Mouse (Mus musculus): ENCODE data around the gene Amdhd2.

Amdhd2 gene

DNA sequence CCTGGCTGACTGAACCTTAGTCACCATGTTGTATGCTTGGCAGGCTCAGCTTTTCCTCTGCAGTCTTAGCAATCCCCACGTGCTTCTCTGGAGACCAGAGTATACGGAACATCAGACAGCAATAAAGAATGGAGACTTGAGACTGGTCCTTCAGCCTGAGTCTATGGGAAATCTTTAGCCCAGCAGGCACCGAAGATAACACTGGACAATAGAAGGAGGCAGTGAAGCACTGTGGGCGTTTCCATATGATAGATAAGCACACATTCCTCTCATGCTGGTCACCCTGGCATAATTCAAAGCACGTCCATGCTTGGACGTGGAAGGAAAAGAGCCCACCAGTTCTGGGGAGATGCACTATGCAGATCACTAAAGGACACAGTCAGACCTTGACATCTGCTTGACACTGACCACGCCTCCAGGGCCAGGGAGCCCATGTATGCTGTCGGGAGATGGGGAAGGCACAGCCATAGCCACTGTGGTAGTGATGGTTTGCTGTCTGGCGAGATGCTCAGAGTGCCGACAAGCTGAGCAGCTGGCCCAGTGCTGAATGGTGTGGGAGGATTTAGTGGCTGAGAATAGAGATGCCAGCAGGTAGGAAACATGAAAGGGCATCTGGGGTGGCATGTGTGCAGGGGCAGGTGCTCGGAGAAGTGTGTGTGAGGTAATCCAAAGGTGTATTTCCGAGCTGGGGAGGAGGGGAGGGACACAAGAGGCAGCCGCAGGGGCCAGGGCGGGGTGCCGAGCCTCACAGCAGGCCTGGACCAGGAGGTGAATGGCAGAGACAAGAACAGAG, 33.7 kb upstream of the Amdhd2 start:
- no peak for DNase-seq (ENCODE audit: low read depth)

DNA sequence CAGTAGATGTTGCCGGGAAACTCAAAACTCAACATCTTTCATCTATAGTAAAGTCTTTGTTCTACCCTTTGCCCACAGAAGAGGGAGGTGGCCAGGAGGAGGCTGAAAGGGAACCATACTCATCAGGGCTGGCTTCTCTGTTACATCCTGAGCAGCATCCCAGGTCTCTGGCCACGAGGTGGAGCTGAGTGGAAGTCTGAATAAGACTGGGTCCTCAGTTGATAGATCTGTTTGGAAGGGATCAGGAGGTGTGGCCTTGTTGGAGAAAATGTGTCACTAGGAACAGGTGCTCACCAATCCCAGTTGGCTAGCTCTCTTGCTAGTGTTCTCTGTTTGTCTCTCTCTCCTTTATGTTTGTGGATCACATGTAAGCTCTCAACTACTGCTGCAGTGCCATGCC, 31.8 kb upstream of the Amdhd2 start:
- DNase-seq (ENCODE audit: low read depth): no peak

DNA sequence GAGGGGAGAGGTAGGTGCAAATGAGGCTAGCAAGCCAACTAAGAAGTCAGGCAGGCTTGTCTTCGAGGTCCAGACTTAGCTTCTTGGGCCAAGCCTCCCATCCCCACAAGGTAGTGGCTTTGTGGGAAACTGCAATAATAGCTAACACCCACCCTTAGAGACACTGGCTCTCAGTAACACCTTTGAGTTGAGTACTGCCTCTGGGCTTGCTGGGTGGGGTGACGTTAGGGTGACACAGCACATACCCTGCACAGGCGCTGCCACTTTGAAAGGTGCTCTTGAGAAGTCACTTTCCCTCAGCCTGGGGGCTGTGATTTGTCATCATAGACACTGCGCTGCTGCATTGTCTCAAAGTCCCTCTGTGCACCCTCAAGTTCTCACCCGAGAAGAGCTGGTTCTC, 30.2 kb upstream of the Amdhd2 start:
- no peak for DNase-seq (ENCODE audit: low read depth)

DNA sequence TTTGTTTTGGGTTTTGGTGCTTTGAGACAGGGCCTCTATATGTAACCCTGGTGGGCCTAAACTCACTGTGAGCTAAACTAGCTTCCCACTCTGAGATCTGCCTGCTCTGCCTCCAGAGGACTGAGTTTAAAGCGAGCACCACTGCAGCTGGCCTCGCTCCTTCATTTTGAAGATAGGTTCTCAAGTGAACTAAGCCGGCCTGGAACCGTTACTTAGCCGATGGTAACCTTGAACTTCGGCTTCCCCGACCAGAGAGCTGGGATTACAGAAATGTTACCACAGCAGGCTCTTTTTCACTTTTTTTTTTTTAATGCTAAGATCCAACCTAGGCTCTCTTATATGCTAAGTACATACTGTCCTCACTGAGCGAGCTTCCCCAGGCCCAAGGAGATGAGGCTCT, 29.7 kb upstream of the Amdhd2 start:
- DNase-seq (ENCODE audit: low read depth): no peak

DNA sequence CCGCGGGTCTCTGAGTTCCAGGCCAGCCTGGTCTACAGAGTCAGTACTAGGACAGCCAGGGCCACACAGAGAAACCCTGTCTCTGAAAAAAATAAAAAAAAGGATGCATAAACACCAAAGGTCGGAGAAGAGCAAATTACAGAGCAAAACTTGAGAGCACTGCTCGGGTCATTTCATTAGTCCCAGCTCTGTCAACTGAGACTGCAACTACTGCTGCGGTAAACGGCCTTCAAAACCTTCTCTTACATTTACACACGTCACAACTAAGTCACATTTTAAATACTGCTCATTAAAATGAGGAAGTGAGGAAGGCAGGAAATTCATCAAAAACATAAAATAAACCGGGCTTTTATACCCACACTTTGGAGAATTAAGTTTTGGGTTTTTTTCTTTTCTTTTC, 29.3 kb upstream of the Amdhd2 start:
- DNase-seq (ENCODE audit: low read depth): no peak

DNA sequence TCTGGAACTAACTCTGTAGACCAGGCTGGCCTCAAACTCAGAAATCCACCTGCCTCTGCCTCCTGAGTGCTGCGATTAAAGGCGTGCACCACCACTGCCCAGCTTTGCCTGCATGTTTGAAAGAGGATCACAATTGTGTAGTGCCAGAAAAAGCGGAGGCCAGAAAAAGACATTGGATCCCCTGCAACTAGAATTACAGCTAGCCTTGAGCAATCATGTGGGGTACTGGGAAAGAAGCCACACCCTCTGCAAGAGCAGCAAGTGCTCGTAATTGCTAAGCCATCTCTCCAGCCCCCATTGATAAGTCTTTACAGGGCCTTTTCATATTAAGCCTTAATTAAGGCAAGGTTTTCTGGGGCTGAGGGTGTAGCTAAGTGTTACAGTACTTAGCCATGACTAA, 27.9 kb upstream of the Amdhd2 start:
- DNase-seq (ENCODE audit: low read depth): no peak

DNA sequence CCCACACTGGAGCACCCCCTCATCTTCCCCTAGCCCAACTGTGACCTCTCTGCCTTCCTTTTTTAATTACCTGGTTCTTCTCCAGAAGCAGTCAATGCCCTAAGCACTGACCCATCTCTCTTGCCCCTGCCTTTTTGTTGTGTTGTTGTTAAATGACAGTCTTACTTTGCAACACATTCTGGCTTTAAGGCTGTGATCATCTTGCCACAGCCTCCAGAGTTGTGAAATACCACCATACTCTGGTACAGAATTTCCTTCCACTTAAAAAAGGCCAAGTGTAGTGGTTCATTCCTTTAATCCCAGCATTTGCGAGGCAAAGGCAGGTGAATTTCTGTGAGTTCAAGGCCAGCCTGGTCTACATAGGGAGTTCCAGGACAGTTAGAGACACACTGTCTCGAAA, 27.4 kb upstream of the Amdhd2 start:
- no peak for DNase-seq (ENCODE audit: low read depth)

DNA sequence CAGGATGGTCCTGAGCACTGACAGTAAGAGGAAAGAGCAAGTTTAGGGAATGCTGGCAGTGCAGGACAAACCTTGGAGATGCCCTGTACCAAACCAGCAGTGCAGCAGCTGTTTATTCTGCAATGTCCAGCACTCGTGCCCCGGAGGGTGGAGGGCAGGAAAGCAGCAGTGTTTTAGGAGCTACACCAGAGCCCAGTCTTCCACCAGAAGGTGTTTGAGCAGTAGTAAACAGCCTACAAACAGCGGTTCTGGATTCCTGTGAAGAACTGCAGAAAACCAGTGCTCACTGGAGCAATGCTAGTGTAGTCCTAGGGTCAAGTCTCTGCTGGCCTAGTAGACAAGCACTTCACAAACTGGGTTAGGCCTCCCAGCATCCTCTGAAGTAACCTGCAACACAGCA, 10.7 kb upstream of the Amdhd2 start:
- DNase-seq (ENCODE audit: low read depth): no peak

DNA sequence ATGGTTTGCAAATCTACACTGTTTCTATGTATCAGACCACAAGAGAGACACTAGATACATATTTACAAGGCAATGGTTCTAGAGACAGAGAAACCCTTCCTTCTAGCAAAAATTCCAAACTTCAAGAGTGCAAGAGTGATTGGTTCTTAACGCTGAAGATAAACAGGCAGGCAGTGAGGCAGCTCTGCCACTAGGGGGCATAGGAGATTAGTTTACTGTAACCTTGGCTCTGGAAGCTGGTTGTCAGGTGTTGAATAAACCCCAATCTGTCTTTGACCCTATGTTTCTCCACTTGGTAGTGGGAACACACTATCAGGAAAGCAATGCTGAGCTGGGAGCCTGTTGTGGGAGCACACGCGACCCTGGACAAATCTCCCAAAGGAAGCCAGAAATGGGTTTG, 9.9 kb upstream of the Amdhd2 start:
- peak; percentile 57 for DNase-seq (ENCODE audit: low read depth)

DNA sequence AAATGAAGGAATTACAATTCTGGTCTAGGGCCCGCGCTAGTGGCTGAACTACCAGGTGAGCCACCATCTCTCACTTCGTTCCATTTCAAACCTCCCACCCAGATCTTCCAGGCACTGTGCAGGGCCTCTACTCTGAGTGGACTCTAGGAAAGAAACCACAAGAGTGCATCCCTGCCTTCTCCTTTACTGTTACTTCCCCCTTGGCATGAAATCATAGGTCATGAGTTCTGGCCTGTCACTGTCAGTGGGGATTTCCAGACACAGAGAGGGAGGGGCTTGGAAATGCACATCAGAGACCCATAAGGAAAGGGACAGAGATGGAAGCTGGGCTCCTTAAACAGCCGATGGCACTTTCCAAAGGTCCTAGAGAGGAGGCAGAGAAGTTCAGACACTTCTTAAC, 8.2 kb upstream of the Amdhd2 start:
- no peak for DNase-seq (ENCODE audit: low read depth)

DNA sequence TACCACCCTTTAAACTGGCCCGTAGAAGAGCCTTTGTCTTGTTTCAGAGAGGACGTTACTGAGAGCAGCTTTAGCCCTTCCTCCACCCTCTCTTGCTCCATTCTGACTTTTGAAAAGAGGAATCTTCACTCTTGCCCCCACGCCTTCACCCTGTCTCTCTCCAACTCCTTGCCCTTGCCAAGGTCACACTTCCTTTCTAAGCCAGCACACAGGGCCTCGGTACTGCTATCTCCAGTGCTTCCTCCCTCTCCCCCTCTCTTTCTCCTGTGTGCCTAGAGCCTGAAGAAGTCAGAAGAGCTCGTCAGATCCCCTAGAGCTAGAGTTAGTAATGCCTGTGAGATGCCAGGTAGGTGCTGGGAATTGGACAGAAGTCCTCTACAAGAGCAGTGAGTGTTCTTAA, 7.2 kb upstream of the Amdhd2 start:
- no peak for DNase-seq (ENCODE audit: low read depth)

DNA sequence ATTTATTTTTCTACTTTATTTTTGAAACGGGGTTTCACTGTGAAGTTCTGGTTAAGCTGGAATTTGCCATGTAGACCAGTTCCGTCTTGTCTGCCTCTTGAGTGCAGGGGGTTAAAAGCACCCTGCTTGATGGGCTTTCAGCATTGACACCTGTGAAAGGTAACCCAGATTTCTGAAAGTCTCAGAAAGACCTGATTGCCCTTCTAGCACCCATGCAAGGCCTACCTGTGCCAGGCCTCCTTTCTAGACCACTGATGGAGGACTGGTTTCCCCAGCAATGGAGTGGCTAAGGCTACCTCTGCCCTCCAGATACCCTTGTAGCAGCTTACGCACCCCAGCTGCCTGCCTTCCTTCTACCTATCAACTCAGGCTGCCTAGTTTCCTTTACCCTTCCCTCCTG, 6.6 kb upstream of the Amdhd2 start:
- DNase-seq (ENCODE audit: low read depth): no peak

DNA sequence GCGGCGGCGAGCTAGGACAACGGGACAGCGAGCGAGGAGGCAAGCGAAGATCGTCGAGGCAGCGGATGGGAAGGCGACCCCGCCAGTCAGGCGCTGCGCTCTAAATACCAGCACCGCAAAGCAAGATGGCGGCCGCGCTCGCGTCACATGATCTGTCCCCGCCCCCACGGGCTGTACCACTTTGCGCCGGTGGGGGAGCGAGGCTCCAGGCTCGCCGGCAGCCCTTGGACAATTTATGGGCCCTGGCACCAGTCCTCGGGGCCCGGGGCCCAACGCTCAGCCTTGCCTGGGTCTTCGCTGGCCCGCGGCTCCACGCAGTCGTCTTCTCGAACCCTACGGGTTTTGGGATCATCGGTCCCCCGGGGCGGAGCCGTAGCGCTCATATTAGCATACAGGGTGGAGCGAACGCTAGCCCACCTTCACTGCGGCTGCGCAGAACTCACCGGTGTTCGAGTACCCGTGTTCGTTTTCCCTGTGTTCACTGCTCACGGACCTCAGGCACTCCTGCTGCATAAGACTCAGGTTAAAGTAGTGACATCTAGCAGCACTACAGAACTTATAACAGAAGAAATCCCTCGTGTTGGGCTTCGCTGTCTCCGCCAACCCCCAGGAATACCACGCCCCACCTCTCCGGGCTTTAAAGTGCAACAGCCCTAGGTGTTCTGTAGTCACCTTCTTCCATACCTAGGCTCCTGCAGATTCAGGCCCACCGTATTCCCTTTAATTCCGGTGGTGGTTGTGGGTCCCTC, 5.9 kb upstream of the Amdhd2 start, which contains the start of gene Atp6v0c:
TSS of gene Atp6v0c (minus strand) at position 386 of the 749 bp plus-strand sequence.
- DNase-seq (ENCODE audit: low read depth): peak; percentile 93

DNA sequence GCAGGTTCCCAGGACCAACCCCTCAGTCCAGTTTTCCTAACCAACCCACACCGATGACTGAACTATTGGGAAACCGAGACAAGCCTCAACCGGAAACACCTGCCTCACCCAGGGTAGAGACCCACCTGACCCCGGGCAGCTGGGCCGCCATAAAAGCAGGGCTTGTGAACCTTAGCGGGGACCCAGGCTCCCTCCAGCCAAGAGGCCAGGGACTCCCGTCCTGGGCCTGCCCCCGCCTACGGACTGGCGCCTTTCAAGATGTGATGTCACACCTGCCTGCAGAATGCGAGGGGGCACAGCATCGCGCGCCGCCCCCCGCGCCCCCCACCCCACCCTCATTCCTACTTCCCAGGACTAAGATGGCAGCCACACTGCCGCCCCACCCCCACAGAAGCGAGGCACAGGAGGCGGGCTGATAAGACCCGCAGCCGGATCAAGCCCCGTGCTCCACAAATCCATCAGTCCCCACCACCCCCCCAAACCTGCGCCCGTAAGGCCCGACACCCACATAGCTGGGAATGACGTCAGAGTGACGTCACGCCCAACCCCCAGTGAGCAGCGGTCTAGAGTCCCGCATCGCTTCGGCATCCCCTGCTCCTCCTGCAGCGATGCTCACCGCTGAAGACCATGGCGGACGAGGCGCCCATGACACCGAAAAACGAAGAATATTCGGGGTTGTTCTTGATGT, 5.2 kb upstream of the Amdhd2 start:
- peak; percentile 42 for DNase-seq (ENCODE audit: low read depth)

DNA sequence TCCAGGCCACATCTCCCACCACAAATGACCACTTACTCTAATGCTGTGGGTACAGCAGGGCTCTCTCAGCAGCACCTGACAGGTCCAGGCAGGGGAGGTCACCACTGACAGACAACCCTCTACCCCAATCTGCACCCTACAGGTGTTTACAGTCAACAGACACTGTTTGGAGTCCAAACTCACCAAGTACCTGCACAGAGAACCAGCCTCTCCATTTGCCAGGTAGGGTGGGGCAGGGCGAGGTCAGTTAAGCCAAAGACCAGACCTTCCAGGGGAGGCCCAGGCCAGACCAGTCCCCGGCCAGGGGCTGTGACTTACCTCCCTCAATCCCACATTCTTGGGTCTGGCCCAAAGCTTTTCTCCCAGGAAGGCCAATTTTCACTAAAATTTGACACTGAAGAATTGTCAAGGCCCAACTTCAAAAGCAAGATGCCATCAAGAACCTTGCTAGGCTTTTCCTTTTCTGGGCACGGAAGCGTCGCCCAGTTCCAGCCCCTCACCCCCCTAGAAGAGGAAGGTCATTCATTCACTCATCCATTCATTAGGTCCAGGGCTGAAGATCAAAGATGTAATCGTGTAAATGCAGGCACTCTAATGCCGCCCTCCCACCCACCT, 4.4 kb upstream of the Amdhd2 start:
- no peak for DNase-seq (ENCODE audit: low read depth)

DNA sequence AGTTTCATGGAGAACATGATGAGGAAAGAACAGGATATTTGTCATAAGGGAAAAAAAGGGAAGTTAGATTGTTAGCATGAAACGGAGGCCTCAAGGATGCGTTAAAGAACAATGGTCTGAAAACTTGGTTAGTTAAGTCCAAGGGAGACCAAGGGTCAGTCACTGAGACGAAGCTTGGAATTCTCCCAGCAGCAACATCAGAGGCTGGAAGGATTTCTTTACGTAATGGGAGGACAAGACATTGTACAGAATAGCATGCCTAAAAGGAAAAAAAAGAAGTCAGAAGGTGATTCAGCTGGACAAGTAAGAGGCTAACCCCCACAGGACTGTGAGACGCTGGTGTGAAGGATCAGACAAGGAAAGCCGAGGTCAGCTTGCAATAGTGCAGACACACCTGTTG, 3.6 kb upstream of the Amdhd2 start:
- DNase-seq (ENCODE audit: low read depth): no peak

DNA sequence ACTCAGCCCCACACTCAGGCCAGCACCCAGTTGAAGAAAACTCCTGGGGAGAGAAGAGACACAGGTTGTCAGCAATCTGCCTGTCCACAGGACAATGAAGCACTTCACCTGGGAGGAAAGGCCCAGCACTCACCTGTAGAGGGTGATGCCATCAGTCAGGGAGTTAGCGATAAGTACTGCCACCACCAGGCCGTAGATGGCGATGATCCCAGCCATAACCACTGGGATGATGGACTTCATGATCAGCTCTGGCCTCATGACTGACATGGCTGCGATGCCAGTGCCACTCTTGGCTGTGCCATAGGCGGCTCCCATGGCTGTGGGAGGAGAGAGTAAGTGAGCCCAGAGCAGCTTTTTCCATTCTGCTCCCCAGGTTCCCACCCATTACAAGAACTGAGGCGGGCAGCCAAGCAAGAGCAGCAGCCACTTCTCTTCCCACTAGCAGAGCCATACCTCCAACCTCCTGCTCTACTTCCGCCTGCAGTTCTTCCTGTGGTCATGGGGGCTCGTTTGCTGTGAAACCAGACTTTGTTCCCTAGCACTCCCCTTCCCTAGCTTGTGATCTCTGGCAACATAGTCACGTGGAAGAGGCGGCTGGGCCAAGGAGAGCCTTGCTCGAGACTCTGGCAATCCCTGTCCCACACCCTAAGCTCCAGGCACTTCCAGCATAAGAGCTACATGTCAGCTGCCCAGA, 1.1 kb upstream of the Amdhd2 start:
- DNase-seq (ENCODE audit: low read depth): no peak

DNA sequence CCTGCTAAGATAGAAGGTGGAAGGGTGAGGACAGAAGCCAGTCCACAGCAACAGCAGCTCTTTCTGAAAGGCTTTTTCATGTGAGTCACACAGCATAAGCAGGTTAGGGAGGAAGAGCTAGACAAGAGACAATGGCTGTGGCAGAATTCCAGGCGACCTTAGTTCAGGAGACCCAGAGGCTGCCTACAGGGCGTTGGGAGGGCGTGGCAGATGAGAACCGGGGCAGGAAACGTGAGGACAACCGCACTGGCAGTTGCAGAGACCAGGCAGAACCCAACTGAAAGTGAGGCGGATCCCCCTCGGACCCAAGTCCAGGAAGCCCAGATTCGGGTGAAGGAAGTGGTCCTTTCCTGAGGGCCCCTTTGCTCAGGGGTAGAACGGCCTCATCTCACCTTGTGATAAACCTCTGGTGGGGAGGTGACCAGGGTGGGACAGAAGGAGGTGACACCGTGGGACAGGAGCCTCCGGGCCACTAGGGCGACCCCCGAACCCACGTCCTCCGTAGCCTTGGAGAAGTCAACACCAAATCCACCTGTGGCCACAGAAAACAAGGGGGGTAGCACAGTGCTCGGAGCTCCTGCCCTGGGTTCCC, 886 bp downstream of the Amdhd2 start:
- no peak for DNase-seq (ENCODE audit: low read depth)

DNA sequence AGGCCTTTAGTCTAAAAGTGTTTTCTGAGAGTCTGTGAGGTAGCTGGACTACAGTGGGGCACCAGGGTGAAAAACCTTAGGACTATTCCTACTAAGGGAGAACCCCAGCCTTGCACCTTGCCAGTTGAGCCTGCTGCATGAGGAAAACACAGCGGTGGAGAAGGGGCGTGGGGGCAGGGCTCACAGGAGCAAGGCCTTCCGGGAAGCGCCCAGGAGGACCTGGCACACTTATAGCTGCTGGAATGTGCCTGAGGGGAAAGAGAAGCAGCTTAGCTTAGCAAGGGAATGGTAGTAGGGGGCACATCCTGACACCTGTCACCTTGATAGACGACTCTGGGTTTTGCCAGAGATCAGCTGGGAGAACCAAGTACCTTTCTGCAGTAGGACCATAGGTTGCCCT, 2.1 kb downstream of the Amdhd2 start:
- DNase-seq (ENCODE audit: low read depth): no peak

DNA sequence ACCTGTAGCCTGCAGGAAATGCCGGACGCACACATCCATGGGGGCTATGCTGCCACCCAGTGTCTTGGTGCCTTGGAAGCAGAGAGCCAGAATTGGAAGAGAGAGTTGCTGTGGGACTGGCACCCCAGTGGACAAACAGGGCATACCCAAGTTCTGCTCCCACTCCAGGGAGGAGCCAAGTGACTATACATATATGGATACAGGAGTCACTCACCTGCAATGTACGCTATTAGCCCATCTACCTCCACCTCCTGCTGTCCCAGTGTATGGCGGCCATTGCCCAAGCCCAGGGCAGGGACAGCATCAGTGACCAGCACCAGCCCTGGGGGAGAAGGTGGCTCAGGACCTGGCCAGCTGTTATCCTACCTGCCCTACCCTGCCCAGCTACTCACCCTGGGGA, 6.0 kb downstream of the Amdhd2 start:
- DNase-seq (ENCODE audit: low read depth): no peak

DNA sequence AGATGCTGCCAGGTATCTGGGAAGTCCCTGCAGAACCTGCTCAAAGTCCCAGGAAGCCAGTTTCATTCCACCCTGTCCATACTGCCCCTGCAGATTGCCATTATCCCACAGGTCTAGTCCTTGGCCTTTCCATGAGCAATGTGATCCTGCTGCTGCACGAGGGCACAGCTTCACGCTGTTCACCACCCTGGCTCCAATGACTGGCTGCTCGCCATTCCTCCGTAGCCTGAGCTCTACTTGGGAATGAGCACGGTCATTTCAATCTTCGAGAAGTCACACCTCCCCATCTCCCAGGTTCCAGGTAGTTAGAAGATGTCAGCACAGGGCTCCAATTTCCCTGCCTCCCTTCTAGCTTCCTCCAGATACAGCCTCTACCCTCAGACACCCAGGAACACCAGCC, 6.4 kb downstream of the Amdhd2 start:
- DNase-seq (ENCODE audit: low read depth): no peak

DNA sequence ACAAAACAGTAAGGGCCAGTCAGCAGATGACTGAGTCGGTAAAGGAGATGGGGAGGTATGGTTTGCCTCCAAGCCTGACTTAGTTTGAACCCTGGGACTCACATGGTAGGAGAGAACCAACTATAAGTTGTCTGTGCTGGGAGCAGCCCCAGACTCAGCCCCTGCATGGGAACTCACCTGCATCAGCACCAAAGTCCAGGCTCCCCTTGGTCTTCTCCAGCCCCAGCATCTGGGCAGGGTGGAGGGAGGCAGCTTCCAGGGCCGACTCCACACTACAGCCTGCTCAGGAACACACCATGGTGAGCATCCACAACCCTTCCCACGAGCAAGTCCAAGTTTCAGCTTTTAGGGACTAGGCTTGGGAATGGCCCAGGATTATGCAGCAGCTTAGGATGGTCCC, 7.2 kb downstream of the Amdhd2 start:
- no peak for DNase-seq (ENCODE audit: low read depth)

Measured in c-Kit-positive CD71-negative TER-119-negative erythroid progenitor cells, embryonic 14.5 days (primary cell).